Mouse (Mus musculus): ENCODE results near the gene Pepd.

DNA sequence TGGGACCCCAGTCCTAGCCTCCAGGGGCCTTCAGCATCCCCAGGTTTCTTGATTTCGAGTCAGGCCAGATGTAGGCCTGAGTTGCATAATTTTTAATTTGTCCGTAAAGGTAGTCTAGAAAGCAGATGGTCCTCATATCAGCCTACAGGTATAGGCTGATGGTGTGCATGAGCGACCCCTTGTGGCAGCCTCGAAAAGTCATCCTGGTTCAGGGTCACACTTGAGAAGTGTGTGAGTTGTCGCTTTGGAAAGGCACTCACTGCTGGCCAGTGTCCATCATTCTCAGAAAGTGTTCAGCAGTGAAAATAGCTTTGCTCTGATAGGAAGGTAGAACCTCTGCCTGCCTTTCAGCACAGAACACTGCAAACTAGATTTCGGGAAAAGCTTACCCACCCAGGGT, 88.7 kb downstream of the Pepd start:
- TF ChIP-seq ZKSCAN1 (IDR thresholded peaks at IDR 0.05; ENCODE audit: low read depth, low read length) (no peak), NELFE (IDR thresholded peaks at IDR 0.05; ENCODE audit: low read depth, low read length) (no peak), POLR2A (IDR thresholded peaks at IDR 0.05; ENCODE audit: control insufficient read depth in 1 of 2, insufficient read depth in 1 of 2, low read depth in 1 of 2, low read length in 2 of 2, poor library complexity in 1 of 2) (no peak), ZNF384 (IDR thresholded peaks at IDR 0.05; ENCODE audit: low read depth, low read length) (no peak), MEF2A (IDR thresholded peaks at IDR 0.05; ENCODE audit: extremely low read depth, insufficient replicate concordance, low read depth, low read length, poor library complexity, severe bottlenecking) (no peak), CHD1 (IDR thresholded peaks at IDR 0.05; ENCODE audit: low read depth, low read length) (no peak), MXI1 (IDR thresholded peaks at IDR 0.05; ENCODE audit: low read depth, low read length) (no peak), POLR2AphosphoS5 (IDR thresholded peaks at IDR 0.05; ENCODE audit: borderline replicate concordance, low read depth, low read length) (no peak), KAT2A (conservative IDR thresholded peaks at IDR 0.05; ENCODE audit: low read depth, low read length) (no peak), TCF12 (IDR thresholded peaks at IDR 0.05; ENCODE audit: low read depth, low read length) (no peak), TBP (IDR thresholded peaks at IDR 0.05; ENCODE audit: low read depth, low read length) (no peak)

All from MEL (cell line).